Mouse (Mus musculus): ENCODE measurements at regions not wholly inside any gene's neighbourhood (a gene's known extent, or its start where the extent isn't known, plus 50 kb on each side); places are given as distances from the start of the nearest gene placed in this dataset.

- no peaks in the 10 kb centered on the region for H3K36me3 ChIP-seq (ENCODE audit: control insufficient read depth, insufficient read depth, low read length)
- H3K4me3 ChIP-seq (ENCODE audit: low read depth, low read length), result no peak overlapping the region
- H3K4me1 ChIP-seq (ENCODE audit: control insufficient read depth, insufficient read depth, insufficient read length, low read length), result peaks cover 3% of the 10 kb centered on the region; the same call in 1 of the 2 replicates
- no peak for TF ChIP-seq CTCF (IDR thresholded peaks at IDR 0.05; ENCODE audit: extremely low read depth, insufficient read length, insufficient replicate concordance, low read depth, low read length)
- no peak for TF ChIP-seq POLR2A (IDR thresholded peaks at IDR 0.05; ENCODE audit: low read depth, low read length)
- no peaks in the 10 kb centered on the region for H3K27me3 ChIP-seq (ENCODE audit: control insufficient read depth, insufficient read depth, low read length)
- WGBS, result 90% methylated on average over 12 of the region's 12 CpGs
- no peak overlapping the region for H3K27ac ChIP-seq (ENCODE audit: insufficient read depth, low read depth, low read length)
Measured at GRCm38 (mm10) chr12:99118381-99119115, 198.2 kb downstream of the Ttc8 start.

- H3K36me3 ChIP-seq (ENCODE audit: control insufficient read depth, insufficient read depth, low read length), result no peaks in the 10 kb centered on the region
- no peak overlapping the region for H3K27ac ChIP-seq (ENCODE audit: insufficient read depth, low read depth, low read length)
- H3K4me3 ChIP-seq (ENCODE audit: low read depth, low read length), result no peak overlapping the region
- no peaks in the 10 kb centered on the region for H3K27me3 ChIP-seq (ENCODE audit: control insufficient read depth, insufficient read depth, low read length)
- WGBS, result 93% methylated on average over 9 of the region's 9 CpGs
- TF ChIP-seq POLR2A (IDR thresholded peaks at IDR 0.05; ENCODE audit: low read depth, low read length) (no peak), CTCF (IDR thresholded peaks at IDR 0.05; ENCODE audit: extremely low read depth, insufficient read length, insufficient replicate concordance, low read depth, low read length) (no peak)
- H3K4me1 ChIP-seq (ENCODE audit: control insufficient read depth, insufficient read depth, insufficient read length, low read length), result peaks cover 3% of the 10 kb centered on the region; the same call in 1 of the 2 replicates
Measured at GRCm38 (mm10) chr12:99119966-99120365, 199.6 kb downstream of the Ttc8 start.

- H3K36me3 ChIP-seq (ENCODE audit: control insufficient read depth, insufficient read depth, low read length), result no peaks in the 10 kb centered on the region
- no peak for TF ChIP-seq POLR2A (IDR thresholded peaks at IDR 0.05; ENCODE audit: low read depth, low read length)
- no peak for TF ChIP-seq CTCF (IDR thresholded peaks at IDR 0.05; ENCODE audit: extremely low read depth, insufficient read length, insufficient replicate concordance, low read depth, low read length)
- H3K4me3 ChIP-seq (ENCODE audit: low read depth, low read length), result no peak overlapping the region
- 78% methylated on average over 15 of the region's 15 CpGs for WGBS
- H3K27ac ChIP-seq (ENCODE audit: insufficient read depth, low read depth, low read length), result no peak overlapping the region
- H3K4me1 ChIP-seq (ENCODE audit: control insufficient read depth, insufficient read depth, insufficient read length, low read length), result no peaks in the 10 kb centered on the region; the same call in 1 of the 2 replicates
- no peaks in the 10 kb centered on the region for H3K27me3 ChIP-seq (ENCODE audit: control insufficient read depth, insufficient read depth, low read length)
Measured at GRCm38 (mm10) chr12:99123611-99124495, 203.5 kb downstream of the Ttc8 start.

DNA sequence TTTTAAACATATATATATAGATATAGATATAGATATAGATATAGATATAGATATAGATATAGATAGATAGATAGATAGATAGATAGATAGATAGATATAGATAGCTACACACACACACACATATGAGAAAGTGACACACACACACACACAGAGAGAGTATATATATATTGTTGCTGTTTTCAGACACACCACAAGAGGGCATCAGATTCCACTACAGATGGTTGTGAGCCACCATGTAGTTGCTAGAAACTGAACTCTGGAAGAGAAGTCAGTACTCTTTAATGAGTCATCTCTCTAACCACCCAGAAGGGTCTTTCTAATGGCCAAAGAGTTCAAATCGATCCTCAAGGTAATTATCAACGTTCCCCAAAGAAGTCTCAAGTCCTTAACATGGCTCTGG is 205.8 kb downstream of the Ttc8 start:
- no peaks in the 10 kb centered on the region for H3K36me3 ChIP-seq (ENCODE audit: control insufficient read depth, insufficient read depth, low read length)
- 96% methylated on average over 2 of the region's 2 CpGs for WGBS
- no peaks in the 10 kb centered on the region; the same call in 1 of the 2 replicates for H3K4me1 ChIP-seq (ENCODE audit: control insufficient read depth, insufficient read depth, insufficient read length, low read length)
- TF ChIP-seq POLR2A (IDR thresholded peaks at IDR 0.05; ENCODE audit: low read depth, low read length) (no peak), CTCF (IDR thresholded peaks at IDR 0.05; ENCODE audit: extremely low read depth, insufficient read length, insufficient replicate concordance, low read depth, low read length) (no peak)
- no peak overlapping the region for H3K27ac ChIP-seq (ENCODE audit: insufficient read depth, low read depth, low read length)
- no peaks in the 10 kb centered on the region for H3K27me3 ChIP-seq (ENCODE audit: control insufficient read depth, insufficient read depth, low read length)
- no peak overlapping the region for H3K4me3 ChIP-seq (ENCODE audit: low read depth, low read length)
